Mouse (Mus musculus) intestine, embryonic 14.5 days (tissue): Measurements from ENCODE around the gene Spag4. TPM values are rescaled to one million over a fixed set of nuclear protein-coding genes. Genes with fewer than 3 reads are reported as not detected.

Experiments
- ATAC-seq: fragments of 200-750 bp; cut with Nextera tagmentation; replicated peaks from 2 replicates; pipeline ENCODE4 v1.8.0; 2017; ENCODE audit warnings: low read depth, moderate number of reproducible peaks, moderate TSS enrichment, moderate library complexity; ENCODE audit not compliant: low FRiP score, low TSS enrichment
- DNase-seq: peaks from one replicate; pipeline ENCODE4 v3.0.0-alpha.2; 2018; ENCODE audit warnings: low spot score
- H3K27ac ChIP-seq: fragments of 300-500 bp; sonication (generic); 2 replicates; pipeline ENCODE4 v1.5.1; 2014; ENCODE audit warnings: low read depth, mild to moderate bottlenecking, control low read depth
- H3K27me3 ChIP-seq: fragments of 300-500 bp; sonication (generic); replicated peaks from 2 replicates; pipeline ENCODE4 v1.6.1; 2014; ENCODE audit warnings: low read length, control low read depth; ENCODE audit not compliant: control insufficient read depth, insufficient read depth
- H3K36me3 ChIP-seq: fragments of 300-500 bp; sonication (generic); 2 replicates; pipeline ENCODE4 v1.6.1; 2014; ENCODE audit warnings: low read length, control low read depth; ENCODE audit not compliant: control insufficient read depth, insufficient read depth
- H3K4me1 ChIP-seq: fragments of 300-500 bp; sonication (generic); replicated peaks from 2 replicates; pipeline ENCODE4 v1.6.1; 2014; ENCODE audit warnings: low read length, control low read depth, mixed read lengths; ENCODE audit not compliant: control insufficient read depth, insufficient read depth
- H3K4me2 ChIP-seq: fragments of 300-500 bp; sonication (generic); 2 replicates; pipeline ENCODE4 v1.6.1; 2014; ENCODE audit warnings: low read length
- H3K4me3 ChIP-seq: fragments of 300-500 bp; sonication (generic); 2 replicates; pipeline ENCODE4 v1.5.1; 2014; ENCODE audit warnings: low read depth, low read length, control low read depth, mixed read lengths
- H3K9ac ChIP-seq: fragments of 300-500 bp; sonication (generic); 2 replicates; pipeline ENCODE4 v1.6.1; 2014; ENCODE audit warnings: mild to moderate bottlenecking, low read length
- H3K9me3 ChIP-seq: fragments of 300-500 bp; sonication (generic); 2 replicates; pipeline ENCODE4 v1.6.1; 2016; ENCODE audit warnings: low read length, control low read depth; ENCODE audit not compliant: control insufficient read depth
- WGBS: fragments of 180-500 bp; shearing (Covaris S2); extraction: QIAGEN DNeasy Blood & Tissue Kit; methylation state at CpG from one replicate; pipeline ENCODE4 v1.1.7; 2014; 5-methylcytosine and 5-hydroxymethylcytosine counted together
- polyA plus RNA-seq: library from polyadenylated mRNA; unstranded; fragments of >200 nt; fragmentation: Nextera tagmentation; extraction: Ambion mirVana; gene quantifications from 2 replicates; pipeline ENCODE4 v1.2.1, GENCODE M21; 2014

The Spag4 gene
- polyA plus RNA-seq: 3.0 and 4.0 TPM in 2 replicates

- Histone ChIP-seq H3K27me3 (no peaks in the 10 kb centered on the region), H3K4me2 (peak within 1 kb of the TSS; percentile 81), H3K4me3 (peak within 1 kb of the TSS; percentile 74), H3K36me3 (peaks cover 21% of the 10 kb centered on the region), H3K27ac (peak within 1 kb of the TSS; percentile 89), H3K9me3 (no peaks in the 10 kb centered on the region), H3K4me1 (0 out of 2 replicates have a peak, but pooled peaks cover 3% of the 10 kb centered on the region), H3K9ac (peak within 1 kb of the TSS; percentile 82)
- 1% methylated on average over 79 of the region's 81 CpGs for WGBS
- peak; percentile 91 for DNase-seq
- ATAC-seq: peak; percentile 82
Observed at GRCm38 (mm10) chr2:156065099-156066041, at the start of gene Spag4. TSS of gene Spag4 (plus strand) at chr2:156065175.

- Histone ChIP-seq H3K27me3 (no peaks in the 10 kb centered on the region), H3K4me1 (no peaks in the 10 kb centered on the region), H3K9ac (no peak overlapping the region), H3K4me3 (no peak overlapping the region), H3K9me3 (no peaks in the 10 kb centered on the region), H3K36me3 (peaks cover 61% of the 10 kb centered on the region), H3K4me2 (no peak overlapping the region), H3K27ac (no peak overlapping the region)
- DNase-seq (no peak), ATAC-seq (no peak)
- WGBS: 81% methylated on average over 3 of the region's 3 CpGs
Observed at GRCm38 (mm10) chr2:156018106-156018505, 46.9 kb upstream of the Spag4 start.

- H3K9ac ChIP-seq: no peak overlapping the region
Observed at GRCm38 (mm10) chr2:156021219-156021618, 43.8 kb upstream of the Spag4 start.

GRCm38 (mm10) chr2:156021765-156022164 lies 43.2 kb upstream of the Spag4 start:
- Histone ChIP-seq H3K4me1 (no peaks in the 10 kb centered on the region), H3K27ac (no peak overlapping the region), H3K4me3 (no peak overlapping the region), H3K4me2 (no peak overlapping the region), H3K9ac (no peak overlapping the region), H3K36me3 (peaks cover 24% of the 10 kb centered on the region), H3K27me3 (no peaks in the 10 kb centered on the region), H3K9me3 (no peaks in the 10 kb centered on the region)
- WGBS: 81% methylated on average over 2 of the region's 2 CpGs
- DNase-seq (no peak), ATAC-seq (no peak)

More at GRCm38 (mm10) chr2:156021219-156021618, 43.8 kb upstream of the Spag4 start:
- Histone ChIP-seq H3K4me1 (no peaks in the 10 kb centered on the region), H3K9me3 (no peaks in the 10 kb centered on the region), H3K4me2 (no peak overlapping the region), H3K4me3 (no peak overlapping the region), H3K27me3 (no peaks in the 10 kb centered on the region), H3K27ac (no peak overlapping the region), H3K36me3 (peaks cover 30% of the 10 kb centered on the region)
- no peak for ATAC-seq
- WGBS: 91% methylated on average over 8 of the region's 8 CpGs
- no peak for DNase-seq

- no peak for ATAC-seq
- Histone ChIP-seq H3K27me3 (no peaks in the 10 kb centered on the region), H3K9me3 (no peaks in the 10 kb centered on the region), H3K27ac (no peak overlapping the region), H3K9ac (no peak overlapping the region), H3K4me2 (no peak overlapping the region), H3K36me3 (no peaks in the 10 kb centered on the region), H3K4me3 (no peak overlapping the region), H3K4me1 (no peaks in the 10 kb centered on the region)
- DNase-seq: no peak
Observed at GRCm38 (mm10) chr2:156025482-156025881, 39.5 kb upstream of the Spag4 start.

- DNase-seq (no peak), ATAC-seq (no peak)
- Histone ChIP-seq H3K9ac (no peak overlapping the region), H3K27ac (no peak overlapping the region), H3K4me3 (no peak overlapping the region), H3K27me3 (no peaks in the 10 kb centered on the region), H3K4me1 (no peaks in the 10 kb centered on the region), H3K36me3 (no peaks in the 10 kb centered on the region), H3K9me3 (no peaks in the 10 kb centered on the region), H3K4me2 (no peak overlapping the region)
- WGBS: 83% methylated on average over 3 of the region's 3 CpGs
Observed at GRCm38 (mm10) chr2:156039390-156039789, 25.6 kb upstream of the Spag4 start.

- Histone ChIP-seq H3K9ac (no peak overlapping the region), H3K4me2 (no peak overlapping the region), H3K4me1 (0 out of 2 replicates have a peak, but pooled peaks cover 3% of the 10 kb centered on the region), H3K27me3 (no peaks in the 10 kb centered on the region), H3K36me3 (no peaks in the 10 kb centered on the region), H3K9me3 (no peaks in the 10 kb centered on the region), H3K27ac (no peak overlapping the region), H3K4me3 (no peak overlapping the region)
- no peak for DNase-seq
- ATAC-seq: no peak
- WGBS: 87% methylated on average over 8 of the region's 8 CpGs
Observed at GRCm38 (mm10) chr2:156042903-156043302, 22.1 kb upstream of the Spag4 start.

GRCm38 (mm10) chr2:156047929-156048328 lies 17.0 kb upstream of the Spag4 start:
- Histone ChIP-seq H3K4me3 (peak overlapping the region; percentile 11; the same call in 1 of the 2 replicates), H3K36me3 (no peaks in the 10 kb centered on the region), H3K4me2 (peak overlapping the region; percentile 38), H3K27me3 (no peaks in the 10 kb centered on the region), H3K4me1 (0 out of 2 replicates have a peak, but pooled peaks cover 3% of the 10 kb centered on the region), H3K27ac (no peak overlapping the region), H3K9ac (no peak overlapping the region), H3K9me3 (no peaks in the 10 kb centered on the region)
- no peak for ATAC-seq
- DNase-seq: no peak
- 4% methylated on average over 19 of the region's 19 CpGs for WGBS
